Mouse (Mus musculus): ENCODE data around the gene Zfand3. TPM values are rescaled to one million over a fixed set of nuclear protein-coding genes. Genes with fewer than 3 reads are reported as not detected.

The Zfand3 gene
- polyA plus RNA-seq, 1 experiment from 2014 or later: 64.2 TPM

DNA sequence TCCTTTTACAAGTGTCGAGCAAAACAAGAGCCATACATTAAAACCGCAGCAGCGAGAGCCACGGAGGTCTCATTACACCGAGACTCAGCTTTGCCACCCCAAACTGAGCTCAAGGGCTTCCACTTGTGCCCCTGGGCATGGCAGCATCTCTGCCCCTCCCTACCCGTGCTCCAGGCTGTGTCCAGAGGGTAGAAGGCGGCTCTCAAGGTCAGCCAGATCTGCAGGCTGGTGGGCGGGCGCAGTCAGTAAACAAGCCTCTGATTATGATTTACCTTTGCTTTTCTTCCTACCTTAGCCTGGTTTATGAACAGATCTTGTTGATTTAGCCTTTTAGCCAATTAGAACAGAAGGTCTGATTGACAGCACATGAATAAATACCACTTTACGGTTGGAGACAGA is 240.8 kb downstream of the Zfand3 start:
- Histone ChIP-seq H3K9ac (replicated peaks) (no peak overlapping the region), H3K4me3 (no peak overlapping the region), H3K27ac (replicated peaks) (no peak overlapping the region; the same call in 1 of the 2 replicates), H3K27me3 (no peaks in the 10 kb centered on the region), H3K4me2 (replicated peaks) (no peak overlapping the region), H3K4me1 (peaks cover 45% of the 10 kb centered on the region), H3K9me3 (no peaks in the 10 kb centered on the region), H3K36me3 (no peaks in the 10 kb centered on the region)
- WGBS: 68% methylated on average over 10 of the region's 10 CpGs
- no peak for ATAC-seq (replicated peaks)

- Histone ChIP-seq H3K9me3 (no peaks in the 10 kb centered on the region), H3K4me2 (replicated peaks) (no peak overlapping the region), H3K4me3 (no peak overlapping the region), H3K4me1 (peaks cover 22% of the 10 kb centered on the region), H3K36me3 (no peaks in the 10 kb centered on the region), H3K9ac (replicated peaks) (no peak overlapping the region), H3K27ac (replicated peaks) (no peak overlapping the region), H3K27me3 (no peaks in the 10 kb centered on the region)
- WGBS: 60% methylated on average over 5 of the region's 5 CpGs
- no peak for ATAC-seq (replicated peaks)
These were observed 248.5 kb downstream of the Zfand3 start for GRCm38 (mm10) chr17:30253028-30253427.

DNA sequence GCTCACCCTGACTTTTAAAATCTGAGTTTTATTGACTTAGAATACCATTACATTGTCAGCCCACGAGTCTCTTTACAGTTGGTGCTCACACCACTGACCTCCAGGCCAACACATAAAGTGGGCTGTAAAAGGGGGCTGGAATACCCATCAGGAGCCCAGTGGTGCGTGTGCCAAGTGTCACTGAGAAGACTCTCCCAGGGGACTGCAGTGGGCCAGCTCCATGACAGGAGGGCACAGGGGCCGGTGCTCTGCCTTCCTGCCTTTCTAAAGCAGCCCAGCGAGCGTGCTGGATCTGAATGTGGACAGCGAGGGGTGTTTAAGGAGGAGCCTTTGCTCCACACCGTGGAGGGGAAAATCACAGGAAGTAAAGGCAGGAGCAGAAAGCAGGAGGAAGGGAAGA is 249.4 kb downstream of the Zfand3 start:
- no peak overlapping the region for H3K4me3 ChIP-seq
- no peak overlapping the region for H3K4me2 ChIP-seq (replicated peaks)
- ATAC-seq (replicated peaks): no peak
- H3K9me3 ChIP-seq: no peaks in the 10 kb centered on the region
- no peak overlapping the region for H3K9ac ChIP-seq (replicated peaks)
- no peaks in the 10 kb centered on the region for H3K27me3 ChIP-seq
- peaks cover 22% of the 10 kb centered on the region for H3K4me1 ChIP-seq
- WGBS: 64% methylated on average over 7 of the region's 7 CpGs
- no peaks in the 10 kb centered on the region for H3K36me3 ChIP-seq
- no peak overlapping the region for H3K27ac ChIP-seq (replicated peaks)

DNA sequence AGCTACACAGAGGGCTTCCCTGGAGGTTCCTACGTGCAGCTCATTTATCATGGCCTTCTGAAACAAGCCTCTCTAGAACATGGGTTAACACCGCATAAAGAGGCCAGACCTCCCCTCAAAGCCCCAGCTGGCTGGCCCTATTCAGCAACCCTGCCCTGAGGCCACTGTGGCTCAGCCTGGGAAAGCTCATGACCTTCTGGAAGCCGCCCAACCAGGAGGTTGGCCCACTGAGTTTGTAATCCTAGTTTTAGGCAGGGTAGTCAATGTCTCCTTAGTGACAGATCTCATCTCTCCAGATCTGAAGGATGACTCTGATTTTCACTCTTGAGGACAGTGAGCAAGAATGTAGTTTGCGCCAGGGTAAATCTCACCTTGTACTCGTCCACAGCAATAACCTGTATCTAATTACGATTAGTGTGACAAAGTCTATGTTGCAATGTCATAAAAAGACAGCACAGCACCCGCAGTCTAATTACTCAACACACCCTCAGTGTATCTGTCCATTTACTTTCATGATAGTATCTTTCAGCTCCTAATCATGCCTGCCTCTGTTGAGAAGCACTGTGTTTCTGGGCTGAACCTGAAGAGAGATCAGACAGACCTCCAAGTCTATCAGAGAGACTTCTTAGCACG is 251.5 kb downstream of the Zfand3 start:
- Histone ChIP-seq H3K4me2 (replicated peaks) (no peak overlapping the region), H3K27me3 (no peaks in the 10 kb centered on the region), H3K27ac (replicated peaks) (0 out of 2 replicates have a peak overlapping the region, but pooled peaks have one; percentile 8), H3K36me3 (no peaks in the 10 kb centered on the region), H3K4me1 (peaks cover 34% of the 10 kb centered on the region), H3K9ac (replicated peaks) (no peak overlapping the region), H3K4me3 (no peak overlapping the region), H3K9me3 (no peaks in the 10 kb centered on the region)
- WGBS: 68% methylated on average over 8 of the region's 8 CpGs
- no peak for ATAC-seq (replicated peaks)

GRCm38 (mm10) chr17:30258480-30258879 is 253.9 kb downstream of the Zfand3 start:
- Histone ChIP-seq H3K27me3 (no peaks in the 10 kb centered on the region), H3K4me1 (peaks cover 58% of the 10 kb centered on the region), H3K36me3 (no peaks in the 10 kb centered on the region), H3K27ac (replicated peaks) (no peak overlapping the region), H3K4me3 (no peak overlapping the region), H3K4me2 (replicated peaks) (no peak overlapping the region), H3K9ac (replicated peaks) (no peak overlapping the region), H3K9me3 (no peaks in the 10 kb centered on the region)
- no peak for ATAC-seq (replicated peaks)
- WGBS: 72% methylated on average over 4 of the region's 4 CpGs

- no peaks in the 10 kb centered on the region for H3K9me3 ChIP-seq
- H3K4me1 ChIP-seq: peaks cover 54% of the 10 kb centered on the region
- WGBS: 67% methylated on average over 6 of the region's 6 CpGs
These were observed 255.4 kb downstream of the Zfand3 start for GRCm38 (mm10) chr17:30259938-30260337.

More at GRCm38 (mm10) chr17:30259938-30260337, 255.4 kb downstream of the Zfand3 start:
- Histone ChIP-seq H3K36me3 (no peaks in the 10 kb centered on the region), H3K4me2 (replicated peaks) (no peak overlapping the region), H3K4me3 (no peak overlapping the region), H3K27ac (replicated peaks) (no peak overlapping the region), H3K9ac (replicated peaks) (no peak overlapping the region), H3K27me3 (no peaks in the 10 kb centered on the region)
- no peak for ATAC-seq (replicated peaks)

Other genes with a start within 250 kb of the Zfand3 start
- 11.3 and 13.4 TPM in 2 replicates for gene Mdga1, start 34.6 kb upstream of the Zfand3 start, polyA plus RNA-seq (2015; fragmentation: Nextera tagmentation; extraction: Ambion mirVana)

Measured in forebrain, embryonic 15.5 days (tissue).